Mouse (Mus musculus): Measurements from ENCODE around the gene Trim25. TPM values are rescaled to one million over a fixed set of nuclear protein-coding genes. Genes with fewer than 3 reads are reported as not detected.
"Not testable (repeated sequence)": the region's sequence is repeated elsewhere in the genome, so short reads cannot be mapped to it uniquely, and the experiment has no call there.

Gene Trim25
- total and polyA plus RNA-seq, 2 experiments = 16.2 to 32.1 TPM

GRCm38 (mm10) chr11:88995616-88996015 is 3.6 kb upstream of the Trim25 start:
- no peak overlapping the region for H3K27ac ChIP-seq (replicated peaks; ENCODE audit: insufficient read depth, low read depth, low read length)
- peaks cover 2% of the 10 kb centered on the region; the same call in 1 of the 2 replicates for H3K4me1 ChIP-seq (ENCODE audit: control insufficient read depth, insufficient read depth, low read length)
- no peak overlapping the region for H3K4me3 ChIP-seq (ENCODE audit: insufficient read depth, low read depth, low read length)
- no peak overlapping the region for H3K9ac ChIP-seq (ENCODE audit: low read depth, low read length)
- peaks cover 10% of the 10 kb centered on the region for H3K79me2 ChIP-seq (ENCODE audit: control insufficient read depth, insufficient read depth, low read length)
- 81% methylated on average over 2 of the region's 2 CpGs for WGBS
- TF ChIP-seq CTCF (IDR thresholded peaks at IDR 0.05; ENCODE audit: low read depth, low read length) (no peak), POLR2A (IDR thresholded peaks at IDR 0.05; ENCODE audit: extremely low read depth, insufficient read depth, low read length) (no peak)
- peaks cover 5% of the 10 kb centered on the region; the same call in 1 of the 2 replicates for H3K36me3 ChIP-seq (ENCODE audit: control insufficient read depth, insufficient read depth, low read length)
- no peak for DNase-seq (ENCODE audit: extremely low read depth, low read depth, low spot score)
- no peaks in the 10 kb centered on the region for H3K27me3 ChIP-seq (ENCODE audit: control insufficient read depth, insufficient read depth, low read length)

GRCm38 (mm10) chr11:88996427-88996826 is 2.7 kb upstream of the Trim25 start:
- no peak overlapping the region for H3K4me3 ChIP-seq (ENCODE audit: insufficient read depth, low read depth, low read length)
- DNase-seq (ENCODE audit: extremely low read depth, low read depth, low spot score) = no peak
- peaks cover 5% of the 10 kb centered on the region; the same call in 1 of the 2 replicates for H3K4me1 ChIP-seq (ENCODE audit: control insufficient read depth, insufficient read depth, low read length)
- no peak overlapping the region for H3K27ac ChIP-seq (replicated peaks; ENCODE audit: insufficient read depth, low read depth, low read length)
- WGBS = 57% methylated on average over 7 of the region's 7 CpGs
- H3K36me3 ChIP-seq (ENCODE audit: control insufficient read depth, insufficient read depth, low read length) = no peaks in the 10 kb centered on the region
- H3K79me2 ChIP-seq (ENCODE audit: control insufficient read depth, insufficient read depth, low read length) = peaks cover 17% of the 10 kb centered on the region
- H3K27me3 ChIP-seq (ENCODE audit: control insufficient read depth, insufficient read depth, low read length) = no peaks in the 10 kb centered on the region
- TF ChIP-seq CTCF (IDR thresholded peaks at IDR 0.05; ENCODE audit: low read depth, low read length) (no peak), POLR2A (IDR thresholded peaks at IDR 0.05; ENCODE audit: extremely low read depth, insufficient read depth, low read length) (no peak)
- H3K9ac ChIP-seq (ENCODE audit: low read depth, low read length) = no peak overlapping the region

- not testable (repeated sequence) for H3K4me3 ChIP-seq (ENCODE audit: insufficient read depth, low read depth, low read length); H3K27ac ChIP-seq (replicated peaks; ENCODE audit: insufficient read depth, low read depth, low read length); H3K36me3 ChIP-seq (ENCODE audit: control insufficient read depth, insufficient read depth, low read length); H3K27me3 ChIP-seq (ENCODE audit: control insufficient read depth, insufficient read depth, low read length); H3K9ac ChIP-seq (ENCODE audit: low read depth, low read length); DNase-seq (ENCODE audit: extremely low read depth, low read depth, low spot score)
- WGBS = 84% methylated on average over 5 of the region's 5 CpGs
- peaks cover 19% of the 10 kb centered on the region for H3K79me2 ChIP-seq (ENCODE audit: control insufficient read depth, insufficient read depth, low read length)
- H3K4me1 ChIP-seq (ENCODE audit: control insufficient read depth, insufficient read depth, low read length) = peaks cover 10% of the 10 kb centered on the region; the same call in 1 of the 2 replicates
Observed at GRCm38 (mm10) chr11:88997343-88997742, 1.8 kb upstream of the Trim25 start.

GRCm38 (mm10) chr11:88998406-88998805 is 770 bp upstream of the Trim25 start:
- Histone ChIP-seq H3K4me3 (ENCODE audit: insufficient read depth, low read depth, low read length) (no peak overlapping the region), H3K9ac (ENCODE audit: low read depth, low read length) (no peak overlapping the region), H3K27me3 (ENCODE audit: control insufficient read depth, insufficient read depth, low read length) (no peaks in the 10 kb centered on the region), H3K79me2 (ENCODE audit: control insufficient read depth, insufficient read depth, low read length) (peaks cover 19% of the 10 kb centered on the region), H3K36me3 (ENCODE audit: control insufficient read depth, insufficient read depth, low read length) (no peaks in the 10 kb centered on the region), H3K27ac (replicated peaks; ENCODE audit: insufficient read depth, low read depth, low read length) (no peak overlapping the region), H3K4me1 (ENCODE audit: control insufficient read depth, insufficient read depth, low read length) (peaks cover 13% of the 10 kb centered on the region)
- TF ChIP-seq POLR2A (IDR thresholded peaks at IDR 0.05; ENCODE audit: extremely low read depth, insufficient read depth, low read length) (no peak), CTCF (IDR thresholded peaks at IDR 0.05; ENCODE audit: low read depth, low read length) (no peak)
- no peak for DNase-seq (ENCODE audit: extremely low read depth, low read depth, low spot score)
- 62% methylated on average over 3 of the region's 3 CpGs for WGBS

GRCm38 (mm10) chr11:88999723-89000526 is 749 bp downstream of the Trim25 start:
- 1% methylated on average over 33 of the region's 33 CpGs for WGBS
- TF ChIP-seq POLR2A (IDR thresholded peaks at IDR 0.05; ENCODE audit: extremely low read depth, insufficient read depth, low read length) (no peak), CTCF (IDR thresholded peaks at IDR 0.05; ENCODE audit: low read depth, low read length) (no peak)
- peak overlapping the region; percentile 72 for H3K4me3 ChIP-seq (ENCODE audit: insufficient read depth, low read depth, low read length)
- H3K36me3 ChIP-seq (ENCODE audit: control insufficient read depth, insufficient read depth, low read length) = peaks cover under 1% of the 10 kb centered on the region; the same call in 1 of the 2 replicates
- DNase-seq (ENCODE audit: extremely low read depth, low read depth, low spot score) = peak; percentile 80
- peaks cover 26% of the 10 kb centered on the region for H3K4me1 ChIP-seq (ENCODE audit: control insufficient read depth, insufficient read depth, low read length)
- H3K27me3 ChIP-seq (ENCODE audit: control insufficient read depth, insufficient read depth, low read length) = no peaks in the 10 kb centered on the region
- H3K9ac ChIP-seq (ENCODE audit: low read depth, low read length) = peak overlapping the region; percentile 94
- H3K79me2 ChIP-seq (ENCODE audit: control insufficient read depth, insufficient read depth, low read length) = peaks cover 31% of the 10 kb centered on the region
- peak overlapping the region; percentile 75 for H3K27ac ChIP-seq (replicated peaks; ENCODE audit: insufficient read depth, low read depth, low read length)

- Histone ChIP-seq H3K4me1 (ENCODE audit: control insufficient read depth, insufficient read depth, low read length) (peaks cover 26% of the 10 kb centered on the region), H3K36me3 (ENCODE audit: control insufficient read depth, insufficient read depth, low read length) (peaks cover 5% of the 10 kb centered on the region; the same call in 1 of the 2 replicates), H3K4me3 (ENCODE audit: insufficient read depth, low read depth, low read length) (peak overlapping the region; percentile 72), H3K27ac (replicated peaks; ENCODE audit: insufficient read depth, low read depth, low read length) (peak overlapping the region; percentile 75), H3K27me3 (ENCODE audit: control insufficient read depth, insufficient read depth, low read length) (no peaks in the 10 kb centered on the region), H3K9ac (ENCODE audit: low read depth, low read length) (peak overlapping the region; percentile 94), H3K79me2 (ENCODE audit: control insufficient read depth, insufficient read depth, low read length) (peaks cover 33% of the 10 kb centered on the region)
- no peak for DNase-seq (ENCODE audit: extremely low read depth, low read depth, low spot score)
- TF ChIP-seq POLR2A (IDR thresholded peaks at IDR 0.05; ENCODE audit: extremely low read depth, insufficient read depth, low read length) (no peak), CTCF (IDR thresholded peaks at IDR 0.05; ENCODE audit: low read depth, low read length) (no peak)
Observed at GRCm38 (mm10) chr11:89000527-89000819, 1.3 kb downstream of the Trim25 start.

Measured in liver, adult 2 months (tissue).